8 mouse cellular contexts compared by ENCODE assay signal in the genomic region with DNA sequence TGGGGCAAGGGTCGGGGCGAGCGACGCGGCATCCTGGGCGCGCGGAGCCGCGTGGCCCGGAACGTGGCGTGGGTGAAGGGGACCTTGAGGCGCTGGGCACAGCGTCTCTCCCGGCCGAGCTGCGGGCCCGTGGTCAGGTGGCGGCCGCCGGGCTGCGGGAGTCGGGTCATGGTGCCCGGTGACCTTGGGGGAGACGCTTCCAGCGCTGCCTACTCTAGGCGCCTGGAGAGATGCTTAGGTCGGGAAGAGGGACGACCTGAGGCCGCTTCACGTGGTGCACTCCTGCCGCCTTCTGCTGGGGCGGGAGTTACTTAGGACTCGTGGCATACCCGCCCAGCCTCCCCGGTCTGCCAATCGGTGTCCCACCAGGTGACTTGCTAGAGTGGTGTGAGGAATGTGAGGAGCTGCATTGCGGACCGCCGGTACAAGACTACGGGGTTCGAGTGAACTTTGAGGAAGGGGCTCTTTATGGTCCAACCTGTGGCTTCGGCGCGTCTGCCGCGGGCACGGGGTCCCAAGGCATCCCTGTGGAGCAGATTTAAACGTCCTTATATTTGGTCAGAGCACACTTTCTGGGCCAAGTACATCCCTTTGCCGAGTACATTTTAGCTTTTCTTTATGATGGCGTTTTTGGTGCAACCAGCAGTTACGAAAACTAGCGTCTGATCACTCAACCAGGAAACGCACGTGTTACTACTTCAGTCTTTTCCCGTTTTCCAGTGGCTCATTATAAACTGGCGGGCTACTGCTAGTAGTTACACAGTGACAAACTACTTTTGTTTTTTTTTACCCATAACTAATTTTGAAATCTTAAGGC. TPM values are rescaled to one million over a fixed set of nuclear protein-coding genes. Genes with fewer than 3 reads are reported as not detected.
DNase-seq lines count a peak whose midpoint lies in the region; ATAC-seq lines count a peak whose summit lies in the region.

No protein-coding gene starts in this region.

- H3K27ac ChIP-seq in hindbrain, embryonic 13.5 days, result peak overlapping the region; percentile 71

- no peaks in the 10 kb centered on the region for H3K9me3 ChIP-seq in hindbrain, embryonic 13.5 days

- H3K36me3 ChIP-seq in hindbrain, embryonic 13.5 days, result no peaks in the 10 kb centered on the region

- H3K27me3 ChIP-seq in hindbrain, embryonic 13.5 days, result no peaks in the 10 kb centered on the region; the same call in 1 of the 2 replicates

- peak; percentile 52 for DNase-seq in WW6 (ENCODE audit: low read depth, low spot score)
- peak; percentile 81 for DNase-seq in cerebellum, adult 9-11 months
- peak; percentile 23 to 33 for DNase-seq in frontal cortex, postnatal 25 days (ENCODE audit: low spot score in 2 of 2)
- DNase-seq in left cerebral cortex, adult 11 months (ENCODE audit: low spot score), result peak; percentile 27
- DNase-seq in lung, postnatal 36 days, result peak; percentile 84
- peak; percentile 59 for DNase-seq in retina, embryonic 14.5 days (ENCODE audit: low spot score)
- peak; percentile 24 to 53 for DNase-seq in urinary bladder, postnatal 36 days (ENCODE audit: low spot score in 2 of 2)

- peak; percentile 76 for ATAC-seq in hindbrain, embryonic 13.5 days (ENCODE audit: low FRiP score)

- peak overlapping the region; percentile 92 for H3K4me2 ChIP-seq in hindbrain, embryonic 13.5 days

- H3K4me3 ChIP-seq in hindbrain, embryonic 13.5 days, result peak overlapping the region; percentile 79

- WGBS in hindbrain, embryonic 13.5 days, result under 1% methylated on average over 54 of the region's 58 CpGs

- H3K4me1 ChIP-seq in hindbrain, embryonic 13.5 days (replicated peaks), result peaks cover 16% of the 10 kb centered on the region

- peak overlapping the region; percentile 85 for H3K9ac ChIP-seq in hindbrain, embryonic 13.5 days

RNA-seq across cellular contexts. Expression of a gene that starts 0.7 kb away (rescaled TPM):
- 8.3 and 8.4 TPM in 2 replicates for polyA plus RNA-seq in hindbrain, embryonic 13.5 days (2015; fragmentation: Nextera tagmentation; extraction: Ambion mirVana)

Comparison
In these comparisons a context has a peak if more than half of its experiments do, and no peak if none do; other contexts are left out.
1. Peak in every context shown above with its lines: DNase-seq, ATAC-seq, H3K4me3 ChIP-seq and H3K27ac ChIP-seq.
2. DNase-seq: peak in every context shown above with its lines; median percentile 84 in lung, postnatal 36 days; 81 in cerebellum, adult 9-11 months; 59 in retina, embryonic 14.5 days; 52 in WW6; 38 in urinary bladder, postnatal 36 days; 28 in frontal cortex, postnatal 25 days; 27 in left cerebral cortex, adult 11 months.